Mouse (Mus musculus) neutrophil, adult 83 days (primary cell): ENCODE measurements around the gene Gm49721. TPM values are rescaled to one million over a fixed set of nuclear protein-coding genes. Genes with fewer than 3 reads are reported as not detected.

Source experiments
- total RNA-seq, 2 experiments: library from RNA; stranded (reverse); gene quantifications; one replicate each; pipeline ENCODE4 v1.2.4; 2023

Gm49721 gene
- total RNA-seq, result under 1 TPM in 1 of 2 experiments, not detected in 1; 0.35 TPM

DNA sequence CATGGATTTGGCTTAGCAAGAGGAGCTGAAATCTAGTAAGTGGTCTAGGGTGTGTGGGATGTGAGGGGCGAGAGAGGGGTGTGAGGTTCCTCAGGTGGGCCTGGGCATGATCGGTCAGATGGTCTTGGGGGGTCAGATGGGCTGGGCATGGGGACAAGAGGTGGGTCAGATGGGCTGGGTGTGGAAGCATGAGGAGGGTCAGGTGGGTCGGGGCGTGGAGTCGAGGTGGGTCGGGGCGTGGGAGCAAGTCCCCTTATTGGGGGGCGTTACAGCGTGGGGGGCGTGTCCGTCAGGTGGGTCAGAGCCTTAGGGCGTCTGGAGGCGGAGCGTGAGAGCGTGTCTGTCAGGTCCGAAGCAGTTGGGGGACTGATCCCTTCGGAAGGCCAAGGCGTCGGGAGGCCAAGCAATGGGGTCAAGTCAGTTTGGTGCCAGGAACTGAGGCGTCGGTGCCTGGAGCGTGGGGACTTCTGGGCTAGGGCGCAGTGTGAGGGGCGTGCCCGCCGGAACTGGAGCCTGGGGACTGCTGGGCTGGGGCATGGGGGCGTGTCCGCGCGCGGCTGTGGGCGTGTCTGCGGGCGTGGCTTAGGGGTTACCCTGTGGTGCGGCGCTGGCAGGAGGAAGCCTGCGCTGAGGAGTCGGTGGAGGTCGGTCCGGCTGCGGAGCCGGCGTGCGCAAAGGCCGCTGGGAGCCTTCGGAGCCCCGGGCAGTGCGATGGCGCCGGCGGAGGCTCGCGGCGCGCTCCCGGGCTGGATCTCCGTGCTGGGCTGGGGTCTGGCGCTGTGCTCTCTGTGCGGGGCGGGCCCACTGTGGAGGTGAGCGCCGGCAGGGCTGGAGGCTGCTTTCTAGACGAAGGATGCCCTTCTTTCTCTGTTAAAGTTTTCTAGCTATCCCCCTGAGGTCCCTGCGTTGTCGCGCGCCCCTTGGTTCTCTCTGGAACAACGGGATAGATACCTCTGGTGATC is at the start of gene Gm49721:
Gene Gm49721, plus strand, starts transcription at position 618 of the 962 bp plus-strand sequence.

GRCm38 (mm10) chr17:6947984-6948768 is 30.5 kb upstream of the Gm49721 start, which contains the start of gene Rsph3b:
Gene Rsph3b (minus strand): TSS chr17:6948682.

DNA sequence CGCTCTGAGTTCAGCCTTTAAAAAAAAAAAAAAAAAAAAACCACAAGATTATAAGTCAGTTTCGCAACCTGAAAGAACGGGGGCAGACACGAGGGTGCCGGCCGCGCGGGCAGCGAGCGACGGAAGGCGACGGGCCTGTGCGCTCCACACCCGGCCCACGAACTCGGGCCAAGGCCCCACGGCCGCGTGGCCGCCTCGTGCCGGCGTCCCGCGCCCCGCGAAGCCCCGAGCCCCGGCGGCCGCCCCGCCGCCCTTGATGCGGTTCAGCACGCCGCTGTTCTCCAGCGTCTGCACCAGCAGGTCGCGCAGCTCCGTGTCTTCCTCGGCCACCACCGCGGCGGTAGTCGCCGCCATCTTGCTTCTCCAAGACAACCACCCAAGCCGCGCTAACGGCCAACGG is 17.9 kb upstream of the Gm49721 start, which contains the start of gene Tagap1:
Gene Tagap1, minus strand, starts transcription at position 381 of the 400 bp plus-strand sequence.

GRCm38 (mm10) chr17:6970334-6970733 is 8.4 kb upstream of the Gm49721 start, which contains the start of gene Rnaset2b:
Gene Rnaset2b (plus strand): TSS chr17:6970634.

GRCm38 (mm10) chr17:7025257-7025656 is 46.6 kb downstream of the Gm49721 start, which contains the start of gene Gm1604a:
Gene Gm1604a (plus strand): TSS chr17:7025568.

Other genes with a start within 250 kb of the Gm49721 start
- gene Ezr, start 196.1 kb upstream of the Gm49721 start, total RNA-seq, result 100 to 1,000 TPM; 116 to 126 TPM
- gene Rsph3b, start 30.2 kb upstream of the Gm49721 start, total RNA-seq, result 10 to 100 TPM; 14.1 to 14.7 TPM
- 10 to 100 TPM; 29.4 to 35.6 TPM for gene Tagap1, start 17.7 kb upstream of the Gm49721 start, total RNA-seq
- 100 to 1,000 TPM; 199 to 217 TPM for gene Rnaset2b, start 8.3 kb upstream of the Gm49721 start, total RNA-seq
- gene Gm1604a, start 46.7 kb downstream of the Gm49721 start, total RNA-seq, result 1 to 10 TPM; 2.8 to 3.7 TPM
- gene Rps6ka2, start 191.2 kb downstream of the Gm49721 start, total RNA-seq, result 10 to 100 TPM; 41.8 to 47.5 TPM